Mouse (Mus musculus) hindbrain, embryonic 13.5 days (tissue): ENCODE data around the gene 4932438H23Rik. TPM values are rescaled to one million over a fixed set of nuclear protein-coding genes. Genes with fewer than 3 reads are reported as not detected.

Source experiments
- ATAC-seq: fragments of 200-750 bp; cut with Nextera tagmentation; 2 replicates; pipeline ENCODE4 v1.8.0; 2017; ENCODE audit warnings: moderate TSS enrichment; ENCODE audit not compliant: low FRiP score
- H3K27ac ChIP-seq: fragments of 300-500 bp; sonication (generic); 2 replicates; pipeline ENCODE4 v1.5.1; 2015; ENCODE audit warnings: inconsistent platforms, mild to moderate bottlenecking, moderate library complexity
- H3K27me3 ChIP-seq: fragments of 300-500 bp; sonication (generic); 2 replicates; pipeline ENCODE4 v1.6.1; 2015; ENCODE audit warnings: mild to moderate bottlenecking, inconsistent platforms
- H3K36me3 ChIP-seq: fragments of 300-500 bp; sonication (generic); 2 replicates; pipeline ENCODE4 v1.6.1; 2015; ENCODE audit warnings: mild to moderate bottlenecking, inconsistent platforms
- H3K4me1 ChIP-seq: fragments of 300-500 bp; sonication (generic); replicated peaks from 2 replicates; pipeline ENCODE4 v1.6.1; 2015; ENCODE audit warnings: inconsistent platforms
- H3K4me2 ChIP-seq: fragments of 300-500 bp; sonication (generic); 2 replicates; pipeline ENCODE4 v1.6.1; 2015; ENCODE audit warnings: inconsistent platforms, mild to moderate bottlenecking, moderate library complexity
- H3K4me3 ChIP-seq: fragments of 300-500 bp; sonication (generic); 2 replicates; pipeline ENCODE4 v1.5.1; 2015; ENCODE audit warnings: mild to moderate bottlenecking, inconsistent platforms
- H3K9ac ChIP-seq: fragments of 300-500 bp; sonication (generic); 2 replicates; pipeline ENCODE4 v1.6.1; 2015; ENCODE audit warnings: mild to moderate bottlenecking, inconsistent platforms
- H3K9me3 ChIP-seq: fragments of 300-500 bp; sonication (generic); 2 replicates; pipeline ENCODE4 v1.6.1; 2016; ENCODE audit warnings: inconsistent platforms
- WGBS: fragments of 180-500 bp; shearing (Covaris S2); methylation state at CpG from one replicate; pipeline ENCODE4 v1.1.7; 2015; 5-methylcytosine and 5-hydroxymethylcytosine counted together
- polyA plus RNA-seq: library from polyadenylated mRNA; unstranded; fragments of >200 nt; fragmentation: Nextera tagmentation; extraction: Ambion mirVana; gene quantifications from 2 replicates; pipeline ENCODE4 v1.2.1, GENCODE M21; 2015

The 4932438H23Rik gene
- polyA plus RNA-seq, 1 experiment from 2014 or later: 0.99 TPM

DNA sequence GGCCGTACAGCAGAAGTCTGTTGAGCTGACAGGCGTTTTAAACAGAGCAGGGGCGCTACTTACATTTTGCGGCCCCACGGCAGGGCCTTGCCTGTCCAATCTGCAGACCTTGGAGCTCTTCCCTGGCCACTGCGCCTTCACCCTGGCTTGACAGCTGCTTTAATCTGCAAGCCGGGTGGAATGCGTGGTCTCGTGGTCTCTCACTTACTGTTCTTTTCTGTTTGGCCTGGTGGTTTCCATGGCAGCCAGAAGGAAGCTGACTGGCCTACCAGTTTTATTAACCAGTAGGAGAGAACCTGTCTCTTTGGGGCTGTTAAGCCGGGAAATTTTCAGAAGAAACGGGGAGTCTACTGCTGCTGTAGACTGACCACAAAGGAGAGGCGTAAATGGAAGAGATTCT is 26.0 kb downstream of the 4932438H23Rik start:
- Histone ChIP-seq H3K9ac (peak overlapping the region; percentile 14; the same call in 1 of the 2 replicates), H3K27ac (peak overlapping the region; percentile 30; the same call in 1 of the 2 replicates), H3K4me3 (no peak overlapping the region), H3K27me3 (0 out of 2 replicates have a peak, but pooled peaks cover 12% of the 10 kb centered on the region), H3K36me3 (no peaks in the 10 kb centered on the region), H3K4me1 (peaks cover 10% of the 10 kb centered on the region), H3K4me2 (peak overlapping the region; percentile 6; the same call in 1 of the 2 replicates), H3K9me3 (no peaks in the 10 kb centered on the region)
- no peak; the same call in 1 of the 2 replicates for ATAC-seq
- WGBS: 24% methylated on average over 12 of the region's 12 CpGs

- H3K9ac ChIP-seq: no peak overlapping the region
- H3K27me3 ChIP-seq: 0 out of 2 replicates have a peak, but pooled peaks cover 9% of the 10 kb centered on the region
- H3K27ac ChIP-seq: no peak overlapping the region
- 91% methylated on average over 1 of the region's 1 CpGs for WGBS
- no peaks in the 10 kb centered on the region for H3K36me3 ChIP-seq
- ATAC-seq: no peak
- H3K9me3 ChIP-seq: no peaks in the 10 kb centered on the region
- no peak overlapping the region for H3K4me3 ChIP-seq
- peaks cover 7% of the 10 kb centered on the region for H3K4me1 ChIP-seq
- no peak overlapping the region for H3K4me2 ChIP-seq
These were observed 27.8 kb downstream of the 4932438H23Rik start for GRCm38 (mm10) chr16:91067122-91067521.

DNA sequence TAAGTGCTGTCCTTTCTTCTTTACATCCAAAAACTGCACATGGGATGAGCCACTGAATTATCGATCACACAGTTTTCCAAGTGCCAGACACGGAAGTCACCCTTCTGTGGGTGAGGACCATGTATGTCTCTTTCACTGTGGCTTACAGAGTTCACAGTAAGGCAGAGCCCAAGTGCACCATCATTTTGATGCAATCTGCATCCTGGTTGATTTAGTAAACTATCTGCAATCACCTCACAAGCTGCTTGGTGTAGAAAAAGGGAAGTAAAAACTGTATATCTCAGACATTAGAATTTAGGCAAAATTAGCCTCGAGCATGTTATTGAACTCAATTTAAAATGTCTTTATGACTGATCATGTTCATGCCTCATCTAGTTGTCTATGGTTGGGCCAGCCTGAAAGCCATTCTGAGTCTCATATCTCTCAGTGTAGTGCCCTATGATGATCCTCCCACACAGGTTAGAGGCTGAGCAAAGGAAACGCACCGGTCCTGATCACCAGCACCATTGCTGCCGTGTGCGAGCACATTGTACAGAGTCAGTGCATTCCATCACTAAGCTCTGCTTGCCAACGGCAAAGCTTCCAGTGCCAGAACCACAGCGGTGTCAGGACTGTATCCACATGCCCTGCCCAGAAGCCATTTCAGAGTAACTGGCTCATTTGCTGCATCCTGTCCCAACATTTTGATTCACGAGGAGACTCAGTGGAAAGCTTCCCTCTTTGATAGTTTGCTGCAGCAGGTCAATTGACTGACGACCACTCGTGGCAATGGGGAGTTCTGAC is 30.1 kb downstream of the 4932438H23Rik start:
- WGBS: 90% methylated on average over 12 of the region's 12 CpGs
- H3K27ac ChIP-seq: no peak overlapping the region
- H3K36me3 ChIP-seq: no peaks in the 10 kb centered on the region
- peaks cover 7% of the 10 kb centered on the region for H3K4me1 ChIP-seq
- ATAC-seq: no peak
- H3K9ac ChIP-seq: no peak overlapping the region
- 0 out of 2 replicates have a peak, but pooled peaks cover 3% of the 10 kb centered on the region for H3K27me3 ChIP-seq
- no peak overlapping the region for H3K4me2 ChIP-seq
- H3K4me3 ChIP-seq: no peak overlapping the region
- H3K9me3 ChIP-seq: no peaks in the 10 kb centered on the region

- Histone ChIP-seq H3K4me3 (no peak overlapping the region), H3K36me3 (no peaks in the 10 kb centered on the region), H3K4me1 (peaks cover 2% of the 10 kb centered on the region), H3K27ac (no peak overlapping the region), H3K27me3 (0 out of 2 replicates have a peak, but pooled peaks cover 3% of the 10 kb centered on the region), H3K9me3 (no peaks in the 10 kb centered on the region), H3K4me2 (no peak overlapping the region), H3K9ac (no peak overlapping the region)
- 93% methylated on average over 10 of the region's 10 CpGs for WGBS
- no peak for ATAC-seq
These were observed 31.1 kb downstream of the 4932438H23Rik start for GRCm38 (mm10) chr16:91063786-91064185.

- H3K4me1 ChIP-seq: no peaks in the 10 kb centered on the region
- peaks cover 5% of the 10 kb centered on the region; the same call in 1 of the 2 replicates for H3K27me3 ChIP-seq
- no peak overlapping the region for H3K4me3 ChIP-seq
- no peak overlapping the region for H3K4me2 ChIP-seq
- WGBS: 91% methylated on average over 13 of the region's 13 CpGs
- H3K27ac ChIP-seq: no peak overlapping the region
- no peaks in the 10 kb centered on the region for H3K9me3 ChIP-seq
- no peak overlapping the region for H3K9ac ChIP-seq
- no peaks in the 10 kb centered on the region for H3K36me3 ChIP-seq
- no peak for ATAC-seq
These were observed 33.2 kb downstream of the 4932438H23Rik start for GRCm38 (mm10) chr16:91061531-91062318.

DNA sequence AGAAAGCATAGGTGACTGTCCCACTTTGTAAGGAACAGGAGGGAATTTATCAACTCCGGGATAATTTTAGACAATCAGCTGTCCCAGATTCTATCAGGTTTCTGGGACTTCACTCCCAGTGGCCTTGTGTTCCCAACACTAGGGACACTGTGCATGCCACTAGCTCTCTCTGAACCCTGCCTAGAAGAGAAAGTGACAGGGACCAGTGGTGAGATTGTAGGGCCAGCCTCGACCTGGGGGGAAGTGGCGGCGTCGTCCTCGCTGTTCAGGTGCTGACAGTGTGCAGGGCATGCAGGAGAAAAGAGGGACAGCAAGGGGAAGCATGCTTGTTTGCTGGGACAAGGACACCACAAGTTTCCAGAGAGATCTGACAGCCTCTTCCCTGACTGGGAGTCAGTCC is 37.2 kb downstream of the 4932438H23Rik start:
- H3K9me3 ChIP-seq: no peaks in the 10 kb centered on the region
- no peak overlapping the region for H3K27ac ChIP-seq
- no peak overlapping the region for H3K4me3 ChIP-seq
- no peak overlapping the region for H3K9ac ChIP-seq
- no peaks in the 10 kb centered on the region for H3K36me3 ChIP-seq
- no peaks in the 10 kb centered on the region for H3K4me1 ChIP-seq
- no peak overlapping the region for H3K4me2 ChIP-seq
- H3K27me3 ChIP-seq: peaks cover 11% of the 10 kb centered on the region; the same call in 1 of the 2 replicates
- no peak for ATAC-seq
- 82% methylated on average over 6 of the region's 6 CpGs for WGBS

- H3K4me2 ChIP-seq: no peak overlapping the region
- no peak overlapping the region for H3K9ac ChIP-seq
- ATAC-seq: no peak
- H3K4me1 ChIP-seq: no peaks in the 10 kb centered on the region
- peaks cover 11% of the 10 kb centered on the region; the same call in 1 of the 2 replicates for H3K27me3 ChIP-seq
- 96% methylated on average over 4 of the region's 4 CpGs for WGBS
- no peak overlapping the region for H3K4me3 ChIP-seq
- no peak overlapping the region for H3K27ac ChIP-seq
- no peaks in the 10 kb centered on the region for H3K9me3 ChIP-seq
- no peaks in the 10 kb centered on the region for H3K36me3 ChIP-seq
These were observed 37.7 kb downstream of the 4932438H23Rik start for GRCm38 (mm10) chr16:91057261-91057660.

DNA sequence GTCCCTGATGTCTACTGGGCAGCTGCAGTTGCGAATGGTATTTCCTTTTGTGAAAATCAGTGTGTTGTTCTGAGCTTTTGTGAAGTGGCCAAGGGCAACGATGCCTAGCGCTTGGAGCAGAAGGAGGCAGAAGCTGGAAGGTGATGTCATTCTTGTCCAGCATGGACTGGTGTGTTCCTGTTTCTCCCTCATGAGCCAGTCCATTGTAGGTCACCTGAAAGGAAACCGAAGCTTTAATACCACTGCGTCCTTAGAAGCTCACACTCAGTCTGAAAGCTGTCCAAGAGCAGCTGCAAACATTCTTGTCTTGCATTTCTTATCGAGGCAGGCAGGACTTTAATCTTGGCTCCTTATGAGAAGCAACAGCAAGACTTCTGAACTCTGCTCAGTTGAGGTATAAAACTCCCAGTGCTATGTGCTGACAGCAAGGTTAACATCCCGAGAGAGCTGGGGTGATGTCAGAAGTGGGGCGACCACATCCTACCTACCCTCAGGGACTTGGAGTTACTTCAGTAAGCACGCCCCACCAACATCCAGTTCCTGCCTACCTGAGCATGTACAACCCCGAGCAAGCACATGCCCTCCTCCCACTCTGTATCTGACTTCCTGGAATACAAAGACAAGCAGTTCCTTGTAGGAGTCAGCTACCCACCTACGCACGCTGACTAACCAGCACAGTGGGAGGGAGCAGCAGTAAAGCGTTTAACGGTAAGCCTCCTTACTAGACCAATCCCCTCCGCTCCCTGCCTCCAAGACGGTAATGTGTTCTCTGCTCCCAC is 38.7 kb downstream of the 4932438H23Rik start:
- no peak overlapping the region for H3K4me2 ChIP-seq
- H3K27me3 ChIP-seq: peaks cover 15% of the 10 kb centered on the region
- no peak overlapping the region; the same call in 1 of the 2 replicates for H3K9ac ChIP-seq
- no peak overlapping the region for H3K4me3 ChIP-seq
- H3K27ac ChIP-seq: no peak overlapping the region
- WGBS: 63% methylated on average over 16 of the region's 16 CpGs
- no peaks in the 10 kb centered on the region for H3K4me1 ChIP-seq
- no peaks in the 10 kb centered on the region for H3K36me3 ChIP-seq
- no peak for ATAC-seq
- no peaks in the 10 kb centered on the region for H3K9me3 ChIP-seq

DNA sequence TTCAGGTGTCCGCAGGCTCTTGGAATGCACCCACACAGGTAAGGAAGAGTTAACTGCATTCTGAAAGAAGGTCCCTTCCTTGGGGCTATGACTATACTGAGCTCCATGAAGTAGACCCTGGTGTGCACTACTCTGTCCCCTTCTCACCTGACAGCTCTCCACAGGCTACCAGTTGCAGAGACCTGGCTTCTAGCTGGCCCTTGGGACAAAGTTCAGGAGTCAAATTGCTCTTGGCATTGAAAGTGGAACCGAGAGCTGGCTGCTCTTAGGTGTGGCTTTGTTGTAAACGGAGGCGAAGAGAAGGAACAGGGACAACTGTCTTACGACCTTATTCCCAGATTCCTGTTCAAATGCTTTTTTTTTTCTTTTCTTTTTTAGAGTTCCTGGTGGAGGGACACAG is 39.8 kb downstream of the 4932438H23Rik start:
- no peak overlapping the region for H3K4me2 ChIP-seq
- WGBS: 87% methylated on average over 5 of the region's 5 CpGs
- H3K36me3 ChIP-seq: no peaks in the 10 kb centered on the region
- no peaks in the 10 kb centered on the region for H3K4me1 ChIP-seq
- no peak overlapping the region for H3K9ac ChIP-seq
- no peaks in the 10 kb centered on the region for H3K9me3 ChIP-seq
- H3K27me3 ChIP-seq: peaks cover 15% of the 10 kb centered on the region
- no peak for ATAC-seq
- no peak overlapping the region for H3K27ac ChIP-seq
- H3K4me3 ChIP-seq: no peak overlapping the region

- no peak for ATAC-seq
- WGBS: 64% methylated on average over 8 of the region's 8 CpGs
- H3K4me2 ChIP-seq: no peak overlapping the region
- H3K9ac ChIP-seq: peak overlapping the region; percentile 53; the same call in 1 of the 2 replicates
- H3K36me3 ChIP-seq: no peaks in the 10 kb centered on the region
- no peak overlapping the region for H3K27ac ChIP-seq
- no peaks in the 10 kb centered on the region for H3K9me3 ChIP-seq
- H3K27me3 ChIP-seq: peaks cover 17% of the 10 kb centered on the region
- no peak overlapping the region for H3K4me3 ChIP-seq
- H3K4me1 ChIP-seq: no peaks in the 10 kb centered on the region
These were observed 41.3 kb downstream of the 4932438H23Rik start for GRCm38 (mm10) chr16:91053599-91053998.

GRCm38 (mm10) chr16:91045511-91045910 is 49.4 kb downstream of the 4932438H23Rik start:
- Histone ChIP-seq H3K4me1 (peaks cover 29% of the 10 kb centered on the region), H3K9ac (no peak overlapping the region), H3K27me3 (0 out of 2 replicates have a peak, but pooled peaks cover 2% of the 10 kb centered on the region), H3K4me2 (peak overlapping the region; percentile 73; the same call in 1 of the 2 replicates), H3K9me3 (no peaks in the 10 kb centered on the region), H3K36me3 (peaks cover 7% of the 10 kb centered on the region; the same call in 1 of the 2 replicates), H3K4me3 (no peak overlapping the region), H3K27ac (no peak overlapping the region)
- 61% methylated on average over 8 of the region's 8 CpGs for WGBS
- ATAC-seq: no peak
